ENCODE assay signal across 9 mouse cellular contexts in the genomic region with DNA sequence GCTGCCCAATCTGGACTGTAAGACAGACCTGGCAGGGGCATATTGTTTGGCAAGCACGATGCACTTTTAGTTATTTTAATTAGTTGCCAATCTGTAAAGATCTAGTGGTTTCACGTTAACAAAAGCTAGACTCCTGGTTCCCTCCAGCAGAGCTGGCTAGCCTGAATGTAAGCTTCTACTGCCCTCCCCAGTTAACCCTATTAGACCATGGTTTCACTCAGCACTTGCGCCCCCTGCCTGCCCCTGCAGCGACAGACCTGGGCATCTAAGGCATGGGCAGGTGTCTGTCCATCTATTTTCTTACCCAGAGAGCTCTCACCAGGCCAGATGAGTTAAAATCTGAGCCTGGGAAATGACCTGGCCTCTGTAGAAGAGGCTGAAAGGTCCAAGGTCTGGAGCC. TPM values are rescaled to one million over a fixed set of nuclear protein-coding genes. Genes with fewer than 3 reads are reported as not detected.
DNase-seq lines count a peak whose midpoint lies in the region; ATAC-seq lines count a peak whose summit lies in the region.
"Had no signal": no experiment of that assay in that cellular context is flagged by ENCODE, and none has a peak within 500 bp of the region (broad histone marks: within the 10 kb centered on the region; RNA-seq: fewer than 3 reads in every experiment).

No protein-coding gene starts in this region.

- no peak overlapping the region for H3K9ac ChIP-seq in liver, embryonic 12.5 days
- H3K9ac ChIP-seq: limb, embryonic 12.5 days had no signal

- H3K9me3 ChIP-seq in liver, embryonic 12.5 days (replicated peaks), result no peaks in the 10 kb centered on the region
- H3K9me3 ChIP-seq: limb, embryonic 12.5 days had no signal

- H3K27me3 ChIP-seq in liver, embryonic 12.5 days (replicated peaks), result peaks cover 62% of the 10 kb centered on the region

- 10% methylated on average over 4 of the region's 4 CpGs for WGBS in liver, embryonic 12.5 days (ENCODE audit: insufficient replicate concordance)

- DNase-seq in liver (peak; percentile 56), NIH3T3 (ENCODE audit: low read depth) (peak; percentile 66)
- DNase-seq in cerebellum, postnatal 4 days (ENCODE audit: low spot score in 2 of 2), result peak; percentile 43 to 66
- DNase-seq in induced T-regulatory cell, adult 2 months (ENCODE audit: low read depth), result peak; percentile 20
- DNase-seq in lung, postnatal 14 days, result peak; percentile 60
- DNase-seq in spleen, postnatal 4 days (ENCODE audit: low spot score in 2 of 2), result peak; percentile 58 to 74
- no peak for DNase-seq in gastrocnemius, postnatal 25 days

- no peak for ATAC-seq in liver, embryonic 12.5 days

- H3K4me1 ChIP-seq in liver, embryonic 12.5 days, result 0 out of 2 replicates have a peak, but pooled peaks cover 11% of the 10 kb centered on the region

- no peak overlapping the region for H3K4me3 ChIP-seq in liver, embryonic 12.5 days
- H3K4me3 ChIP-seq: limb, embryonic 12.5 days had no signal

- H3K27ac ChIP-seq in liver, embryonic 12.5 days, result no peak overlapping the region
- H3K27ac ChIP-seq: limb, embryonic 12.5 days had no signal

- no peak overlapping the region for H3K4me2 ChIP-seq in liver, embryonic 12.5 days
- H3K4me2 ChIP-seq: limb, embryonic 12.5 days had no signal

- no peaks in the 10 kb centered on the region for H3K36me3 ChIP-seq in liver, embryonic 12.5 days
- H3K36me3 ChIP-seq: limb, embryonic 12.5 days had no signal

RNA-seq across cellular contexts. Expression of gene Trim2, which starts 4.4 kb away (rescaled TPM):
- 4.0 and 5.2 TPM in 2 replicates for polyA plus RNA-seq in liver, embryonic 12.5 days (2016; fragmentation: Nextera tagmentation; extraction: Ambion mirVana)
- total RNA-seq in gastrocnemius, postnatal 25 days (2021), result 1 to 10 TPM; 2.7 to 3.3 TPM
